Comparison of ENCODE assay signal across 8 mouse cellular contexts in genomic region chr7:97696506-97697254, GRCm38 (mm10). TPM values are rescaled to one million over a fixed set of nuclear protein-coding genes. Genes with fewer than 3 reads are reported as not detected.
DNase-seq lines count a peak whose midpoint lies in the region; ATAC-seq lines count a peak whose summit lies in the region.

TSS of gene Clns1a (plus strand) at chr7:97696634.

- peak; percentile 92 for DNase-seq in NIH3T3 (ENCODE audit: low read depth)
- peak; percentile 95 to 98 for DNase-seq in cerebellum, postnatal 10 days
- DNase-seq in frontal cortex, postnatal 14 days (ENCODE audit: low spot score in 2 of 2): peak; percentile 88 to 91
- DNase-seq in layer of hippocampus, postnatal 25 days (ENCODE audit: extremely low spot score in 1 of 2, low spot score in 1 of 2): peak; percentile 89 to 95
- DNase-seq in lung, postnatal 25 days (ENCODE audit: low spot score): peak; percentile 94
- peak; percentile 97 for DNase-seq in retina, embryonic 14.5 days (ENCODE audit: low spot score)
- peak; percentile 93 for DNase-seq in thymus, postnatal 4 days

- H3K4me2 ChIP-seq in hindbrain, embryonic 13.5 days: peak within 1 kb of the TSS; percentile 86

- H3K27ac ChIP-seq in hindbrain, embryonic 13.5 days: peak within 1 kb of the TSS; percentile 88

- peak; percentile 99 for ATAC-seq in hindbrain, embryonic 13.5 days (ENCODE audit: low FRiP score)

- H3K36me3 ChIP-seq in hindbrain, embryonic 13.5 days: peaks cover 20% of the 10 kb centered on the region

- H3K9me3 ChIP-seq in hindbrain, embryonic 13.5 days: no peaks in the 10 kb centered on the region

- peaks cover 19% of the 10 kb centered on the region for H3K4me1 ChIP-seq in hindbrain, embryonic 13.5 days (replicated peaks)

- H3K9ac ChIP-seq in hindbrain, embryonic 13.5 days: peak within 1 kb of the TSS; percentile 93

- WGBS in hindbrain, embryonic 13.5 days: under 1% methylated on average over 63 of the region's 63 CpGs

- H3K4me3 ChIP-seq in hindbrain, embryonic 13.5 days: peak within 1 kb of the TSS; percentile 99

- H3K27me3 ChIP-seq in hindbrain, embryonic 13.5 days: no peaks in the 10 kb centered on the region

RNA-seq across cellular contexts. Expression of gene Clns1a, which starts in this region (rescaled TPM):
- polyA plus RNA-seq in hindbrain, embryonic 13.5 days (2015; fragmentation: Nextera tagmentation; extraction: Ambion mirVana): 192 and 198 TPM in 2 replicates
- 10 to 100 TPM; 80.3 to 91.2 TPM for total RNA-seq in layer of hippocampus, postnatal 25 days (2021)

Comparison
In these comparisons a context has a peak if more than half of its experiments do, and no peak if none do; other contexts are left out.
1. Peak in every context shown above with its lines: DNase-seq, ATAC-seq, H3K4me3 ChIP-seq and H3K27ac ChIP-seq.